Mouse (Mus musculus) limb, embryonic 12.5 days (tissue): ENCODE data around the gene Tmem243. TPM values are rescaled to one million over a fixed set of nuclear protein-coding genes. Genes with fewer than 3 reads are reported as not detected.
"Not testable (repeated sequence)": the region's sequence is repeated elsewhere in the genome, so short reads cannot be mapped to it uniquely, and the experiment has no call there.

ENCODE experiments used
- ATAC-seq: fragments of 200-750 bp; cut with Nextera tagmentation; 2 replicates; pipeline ENCODE4 v1.8.0; 2017; ENCODE audit warnings: low read depth, moderate TSS enrichment; ENCODE audit not compliant: insufficient number of reproducible peaks, insufficient read depth, low FRiP score, low TSS enrichment
- H3K27ac ChIP-seq: fragments of 300-500 bp; sonication (generic); 2 replicates; pipeline ENCODE4 v1.5.1; 2016; ENCODE audit warnings: mild to moderate bottlenecking, moderate library complexity
- H3K27me3 ChIP-seq: fragments of 300-500 bp; sonication (generic); 2 replicates; pipeline ENCODE4 v1.6.1; 2016; ENCODE audit warnings: mild to moderate bottlenecking, moderate library complexity
- H3K36me3 ChIP-seq: fragments of 300-500 bp; sonication (generic); 2 replicates; pipeline ENCODE4 v1.6.1; 2016; ENCODE audit warnings: mild to moderate bottlenecking, moderate library complexity
- H3K4me1 ChIP-seq: fragments of 300-500 bp; sonication (generic); replicated peaks from 2 replicates; pipeline ENCODE4 v1.6.1; 2016
- H3K4me2 ChIP-seq: fragments of 300-500 bp; sonication (generic); 2 replicates; pipeline ENCODE4 v1.6.1; 2016; ENCODE audit warnings: mild to moderate bottlenecking, moderate library complexity
- H3K4me3 ChIP-seq: fragments of 300-500 bp; sonication (generic); replicated peaks from 2 replicates; pipeline ENCODE4 v1.5.1; 2016; ENCODE audit warnings: mild to moderate bottlenecking
- H3K9ac ChIP-seq: fragments of 300-500 bp; sonication (generic); replicated peaks from 2 replicates; pipeline ENCODE4 v1.6.1; 2016; ENCODE audit warnings: mild to moderate bottlenecking, moderate library complexity
- H3K9me3 ChIP-seq: fragments of 300-500 bp; sonication (generic); 2 replicates; pipeline ENCODE4 v1.6.1; 2016; ENCODE audit warnings: mild to moderate bottlenecking, moderate library complexity
- WGBS: fragments of 180-500 bp; shearing (Covaris S2); methylation state at CpG from one replicate; pipeline ENCODE4 v1.1.7; 2016; 5-methylcytosine and 5-hydroxymethylcytosine counted together
- polyA plus RNA-seq: library from polyadenylated mRNA; unstranded; fragments of >200 nt; fragmentation: Nextera tagmentation; extraction: Ambion mirVana; gene quantifications from 2 replicates; pipeline ENCODE4 v1.2.1, GENCODE M21; 2016

Tmem243 gene
- polyA plus RNA-seq, 1 experiment from 2014 or later, result 30.4 TPM

GRCm38 (mm10) chr5:9156746-9157145 lies 56.3 kb downstream of the Tmem243 start:
- Histone ChIP-seq H3K9ac (no peak overlapping the region), H3K27ac (no peak overlapping the region), H3K27me3 (no peaks in the 10 kb centered on the region), H3K4me2 (no peak overlapping the region), H3K36me3 (peaks cover 24% of the 10 kb centered on the region; the same call in 1 of the 2 replicates), H3K4me3 (no peak overlapping the region), H3K9me3 (no peaks in the 10 kb centered on the region), H3K4me1 (0 out of 2 replicates have a peak, but pooled peaks cover 2% of the 10 kb centered on the region)
- ATAC-seq, result no peak

- H3K4me3 ChIP-seq, result no peak overlapping the region
- no peak overlapping the region for H3K27ac ChIP-seq
- H3K9me3 ChIP-seq, result no peaks in the 10 kb centered on the region
- 85% methylated on average over 1 of the region's 1 CpGs for WGBS
- ATAC-seq, result no peak
- peaks cover 4% of the 10 kb centered on the region; the same call in 1 of the 2 replicates for H3K4me1 ChIP-seq
- no peaks in the 10 kb centered on the region for H3K27me3 ChIP-seq
- peaks cover 22% of the 10 kb centered on the region; the same call in 1 of the 2 replicates for H3K36me3 ChIP-seq
- H3K4me2 ChIP-seq, result no peak overlapping the region
- no peak overlapping the region for H3K9ac ChIP-seq
Observed at GRCm38 (mm10) chr5:9157336-9157735, 56.9 kb downstream of the Tmem243 start.

GRCm38 (mm10) chr5:9160831-9161455 lies 60.5 kb downstream of the Tmem243 start:
- H3K9me3 ChIP-seq, result no peaks in the 10 kb centered on the region
- H3K4me3 ChIP-seq, result peak overlapping the region; percentile 93
- H3K36me3 ChIP-seq, result peaks cover 13% of the 10 kb centered on the region; the same call in 1 of the 2 replicates
- H3K27me3 ChIP-seq, result no peaks in the 10 kb centered on the region
- peak; percentile 66 for ATAC-seq
- peak overlapping the region; percentile 98 for H3K9ac ChIP-seq
- H3K27ac ChIP-seq, result peak overlapping the region; percentile 100
- H3K4me1 ChIP-seq, result peaks cover 8% of the 10 kb centered on the region; the same call in 1 of the 2 replicates
- H3K4me2 ChIP-seq, result peak overlapping the region; percentile 68
- 1% methylated on average over 55 of the region's 55 CpGs for WGBS

- H3K9me3 ChIP-seq, result no peaks in the 10 kb centered on the region
- peak within 1 kb of the TSS; percentile 93 for H3K4me3 ChIP-seq
- H3K9ac ChIP-seq, result peak within 1 kb of the TSS; percentile 98
- under 1% methylated on average over 64 of the region's 64 CpGs for WGBS
- H3K36me3 ChIP-seq, result peaks cover 13% of the 10 kb centered on the region; the same call in 1 of the 2 replicates
- H3K4me1 ChIP-seq, result peaks cover 8% of the 10 kb centered on the region; the same call in 1 of the 2 replicates
- H3K27me3 ChIP-seq, result no peaks in the 10 kb centered on the region
- peak; percentile 95 for ATAC-seq
- peak within 1 kb of the TSS; percentile 100 for H3K27ac ChIP-seq
- peak within 1 kb of the TSS; percentile 68 for H3K4me2 ChIP-seq
Observed at GRCm38 (mm10) chr5:9161456-9162041, 61.1 kb downstream of the Tmem243 start, which contains the start of gene Dmtf1. TSS of gene Dmtf1 (minus strand) at chr5:9161776.

GRCm38 (mm10) chr5:9162088-9162487 lies 61.6 kb downstream of the Tmem243 start:
- Histone ChIP-seq H3K9ac (peak overlapping the region; percentile 98), H3K27me3 (no peaks in the 10 kb centered on the region), H3K4me1 (peaks cover 8% of the 10 kb centered on the region; the same call in 1 of the 2 replicates), H3K4me2 (peak overlapping the region; percentile 68), H3K27ac (peak overlapping the region; percentile 100), H3K4me3 (peak overlapping the region; percentile 93), H3K9me3 (no peaks in the 10 kb centered on the region), H3K36me3 (peaks cover 10% of the 10 kb centered on the region; the same call in 1 of the 2 replicates)
- ATAC-seq, result peak; percentile 33; the same call in 1 of the 2 replicates
- WGBS, result 20% methylated on average over 7 of the region's 7 CpGs

- no peak overlapping the region for H3K4me3 ChIP-seq
- H3K4me2 ChIP-seq, result no peak overlapping the region
- no peak overlapping the region for H3K9ac ChIP-seq
- no peaks in the 10 kb centered on the region for H3K9me3 ChIP-seq
- peaks cover 7% of the 10 kb centered on the region; the same call in 1 of the 2 replicates for H3K36me3 ChIP-seq
- ATAC-seq, result no peak
- H3K27me3 ChIP-seq, result no peaks in the 10 kb centered on the region
- 86% methylated on average over 3 of the region's 3 CpGs for WGBS
- peaks cover 8% of the 10 kb centered on the region; the same call in 1 of the 2 replicates for H3K4me1 ChIP-seq
- H3K27ac ChIP-seq, result no peak overlapping the region
Observed at GRCm38 (mm10) chr5:9163411-9163810, 62.9 kb downstream of the Tmem243 start.

DNA sequence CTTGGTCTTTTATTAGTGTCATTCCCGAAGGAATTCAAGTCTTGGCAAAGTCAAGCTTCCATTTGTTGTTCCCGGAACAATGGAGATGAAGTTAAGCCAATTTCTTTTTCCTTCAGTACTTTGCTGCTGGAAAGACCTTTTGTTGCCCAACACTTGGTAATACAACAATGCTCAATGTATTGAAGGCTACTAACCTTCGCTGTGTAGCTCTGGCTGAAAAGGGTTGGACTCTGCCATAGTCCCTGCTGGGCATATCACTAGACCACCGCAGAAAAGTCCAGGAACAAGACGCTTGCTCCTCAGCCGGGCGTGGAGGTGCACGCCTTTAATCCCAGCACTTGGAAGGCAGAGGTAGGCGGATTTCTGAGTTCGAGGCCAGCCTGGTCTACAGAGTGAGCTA lies 64.7 kb downstream of the Tmem243 start:
- not testable (repeated sequence) for H3K4me1 ChIP-seq, H3K36me3 ChIP-seq, ATAC-seq, H3K9ac ChIP-seq, H3K4me3 ChIP-seq, H3K27ac ChIP-seq, H3K4me2 ChIP-seq, H3K9me3 ChIP-seq, H3K27me3 ChIP-seq
- 88% methylated on average over 10 of the region's 10 CpGs for WGBS

DNA sequence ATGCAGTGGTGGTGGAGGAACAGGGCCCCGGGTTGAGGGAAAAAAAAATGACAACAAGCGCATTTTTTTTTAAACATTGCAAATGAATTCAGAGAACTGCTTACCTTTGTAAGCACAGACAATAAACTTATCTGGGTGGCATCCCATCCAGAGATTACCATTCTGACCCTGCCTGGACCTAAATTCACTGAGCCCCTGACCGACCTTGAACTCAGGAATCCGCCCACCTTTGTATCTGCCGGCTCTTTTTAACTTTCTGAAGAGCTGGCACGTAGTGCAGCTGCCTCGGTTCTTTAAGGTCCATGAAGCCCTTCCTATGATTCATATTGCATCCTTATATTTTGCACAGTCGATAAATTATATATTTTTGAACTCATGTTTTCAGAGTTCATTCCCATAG lies 65.9 kb downstream of the Tmem243 start:
- no peaks in the 10 kb centered on the region for H3K27me3 ChIP-seq
- no peak for ATAC-seq
- no peaks in the 10 kb centered on the region for H3K9me3 ChIP-seq
- H3K4me3 ChIP-seq, result no peak overlapping the region
- no peaks in the 10 kb centered on the region for H3K36me3 ChIP-seq
- no peak overlapping the region for H3K27ac ChIP-seq
- H3K4me2 ChIP-seq, result no peak overlapping the region
- H3K4me1 ChIP-seq, result peaks cover 5% of the 10 kb centered on the region; the same call in 1 of the 2 replicates
- 81% methylated on average over 8 of the region's 8 CpGs for WGBS
- H3K9ac ChIP-seq, result no peak overlapping the region

- H3K4me1 ChIP-seq, H3K4me2 ChIP-seq, H3K27ac ChIP-seq, H3K27me3 ChIP-seq, H3K4me3 ChIP-seq, ATAC-seq, H3K9ac ChIP-seq, H3K36me3 ChIP-seq, H3K9me3 ChIP-seq: not testable (repeated sequence)
- WGBS, result 80% methylated on average over 5 of the region's 5 CpGs
Observed at GRCm38 (mm10) chr5:9169328-9170005, 69.0 kb downstream of the Tmem243 start.

DNA sequence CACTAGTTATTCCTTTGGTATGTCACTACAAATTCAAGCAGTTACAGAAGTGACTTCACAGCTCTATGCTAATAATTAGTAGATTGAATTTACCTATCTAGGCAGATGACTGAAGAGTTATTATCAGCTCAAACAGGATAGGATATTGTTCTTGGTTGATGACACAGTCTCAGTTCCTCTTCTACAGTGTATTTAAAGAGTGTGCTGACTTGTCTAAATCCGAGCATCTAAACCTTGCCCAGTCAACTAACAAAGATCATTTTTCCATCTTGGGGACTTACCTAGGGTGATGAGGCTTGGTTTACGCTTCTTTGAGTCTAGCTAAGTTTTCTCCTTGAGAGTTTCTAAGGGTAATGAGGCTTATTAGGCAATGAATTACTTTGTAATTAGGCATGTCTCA lies 72.8 kb downstream of the Tmem243 start:
- ATAC-seq, result no peak
- WGBS, result 87% methylated on average over 2 of the region's 2 CpGs
- Histone ChIP-seq H3K27me3 (no peaks in the 10 kb centered on the region), H3K9me3 (no peaks in the 10 kb centered on the region), H3K4me1 (no peaks in the 10 kb centered on the region), H3K27ac (no peak overlapping the region), H3K36me3 (no peaks in the 10 kb centered on the region), H3K9ac (no peak overlapping the region), H3K4me2 (no peak overlapping the region), H3K4me3 (no peak overlapping the region)

GRCm38 (mm10) chr5:9186467-9186866 lies 86.0 kb downstream of the Tmem243 start:
- Histone ChIP-seq H3K36me3 (no peaks in the 10 kb centered on the region), H3K4me2 (no peak overlapping the region), H3K9ac (no peak overlapping the region), H3K27ac (no peak overlapping the region), H3K27me3 (no peaks in the 10 kb centered on the region), H3K9me3 (no peaks in the 10 kb centered on the region), H3K4me3 (no peak overlapping the region), H3K4me1 (no peaks in the 10 kb centered on the region)
- 74% methylated on average over 1 of the region's 1 CpGs for WGBS
- ATAC-seq, result no peak
